Mouse (Mus musculus): ENCODE data around the gene Slc9b1. TPM values are rescaled to one million over a fixed set of nuclear protein-coding genes. Genes with fewer than 3 reads are reported as not detected.

Slc9b1 gene
- polyA plus RNA-seq, 1 experiment from 2014 or later, result 0.23 TPM

GRCm38 (mm10) chr3:135314811-135315210 lies 33.0 kb upstream of the Slc9b1 start:
- peaks cover 3% of the 10 kb centered on the region; the same call in 1 of the 2 replicates for H3K9me3 ChIP-seq (ENCODE audit: control insufficient read depth, low read length)
- H3K4me3 ChIP-seq (ENCODE audit: low read depth, low read length), result no peak overlapping the region
- H3K27ac ChIP-seq (ENCODE audit: low read depth, low read length), result no peak overlapping the region
- ATAC-seq (replicated peaks; ENCODE audit: low FRiP score), result no peak; the same call in 1 of the 2 replicates
- no peak overlapping the region for H3K4me2 ChIP-seq
- no peaks in the 10 kb centered on the region for H3K36me3 ChIP-seq (ENCODE audit: control insufficient read depth, insufficient read depth, low read length)
- whole genome bisulfite sequencing, result 59% methylated on average over 2 of the region's 2 CpGs
- H3K4me1 ChIP-seq (replicated peaks; ENCODE audit: control insufficient read depth, insufficient read depth, low read length), result no peaks in the 10 kb centered on the region
- no peaks in the 10 kb centered on the region for H3K27me3 ChIP-seq (replicated peaks; ENCODE audit: control insufficient read depth, insufficient read depth, low read length)
- H3K9ac ChIP-seq (ENCODE audit: low read depth, low read length), result no peak overlapping the region
- no peak for DNase-seq (ENCODE audit: low spot score)

- Histone ChIP-seq H3K36me3 (ENCODE audit: control insufficient read depth, insufficient read depth, low read length) (no peaks in the 10 kb centered on the region), H3K4me3 (ENCODE audit: low read depth, low read length) (no peak overlapping the region), H3K27me3 (replicated peaks; ENCODE audit: control insufficient read depth, insufficient read depth, low read length) (no peaks in the 10 kb centered on the region), H3K4me1 (replicated peaks; ENCODE audit: control insufficient read depth, insufficient read depth, low read length) (no peaks in the 10 kb centered on the region), H3K9ac (ENCODE audit: low read depth, low read length) (no peak overlapping the region), H3K9me3 (ENCODE audit: control insufficient read depth, low read length) (peaks cover 3% of the 10 kb centered on the region; the same call in 1 of the 2 replicates), H3K4me2 (no peak overlapping the region), H3K27ac (ENCODE audit: low read depth, low read length) (no peak overlapping the region)
- ATAC-seq (replicated peaks; ENCODE audit: low FRiP score), result no peak
- DNase-seq (ENCODE audit: low spot score), result no peak
- WGBS, result 79% methylated on average over 9 of the region's 9 CpGs
Measured at GRCm38 (mm10) chr3:135315720-135316425, 32.0 kb upstream of the Slc9b1 start.

- H3K4me3 ChIP-seq (ENCODE audit: low read depth, low read length), result no peak overlapping the region
- 71% methylated on average over 11 of the region's 11 CpGs for WGBS
- DNase-seq (ENCODE audit: low spot score) (no peak), ATAC-seq (replicated peaks; ENCODE audit: low FRiP score) (no peak)
- peaks cover 3% of the 10 kb centered on the region; the same call in 1 of the 2 replicates for H3K9me3 ChIP-seq (ENCODE audit: control insufficient read depth, low read length)
- H3K9ac ChIP-seq (ENCODE audit: low read depth, low read length), result no peak overlapping the region
- H3K4me1 ChIP-seq (replicated peaks; ENCODE audit: control insufficient read depth, insufficient read depth, low read length), result no peaks in the 10 kb centered on the region
- no peaks in the 10 kb centered on the region for H3K36me3 ChIP-seq (ENCODE audit: control insufficient read depth, insufficient read depth, low read length)
- H3K27me3 ChIP-seq (replicated peaks; ENCODE audit: control insufficient read depth, insufficient read depth, low read length), result no peaks in the 10 kb centered on the region
- no peak overlapping the region for H3K27ac ChIP-seq (ENCODE audit: low read depth, low read length)
- no peak overlapping the region for H3K4me2 ChIP-seq
Measured at GRCm38 (mm10) chr3:135318331-135318730, 29.5 kb upstream of the Slc9b1 start.

- H3K4me1 ChIP-seq (replicated peaks; ENCODE audit: control insufficient read depth, insufficient read depth, low read length), result no peaks in the 10 kb centered on the region
- WGBS, result 75% methylated on average over 6 of the region's 6 CpGs
- H3K4me3 ChIP-seq (ENCODE audit: low read depth, low read length), result no peak overlapping the region
- no peaks in the 10 kb centered on the region for H3K27me3 ChIP-seq (replicated peaks; ENCODE audit: control insufficient read depth, insufficient read depth, low read length)
- ATAC-seq (replicated peaks; ENCODE audit: low FRiP score) (no peak), DNase-seq (ENCODE audit: low spot score) (no peak)
- H3K4me2 ChIP-seq, result no peak overlapping the region
- H3K36me3 ChIP-seq (ENCODE audit: control insufficient read depth, insufficient read depth, low read length), result no peaks in the 10 kb centered on the region
- no peak overlapping the region for H3K9ac ChIP-seq (ENCODE audit: low read depth, low read length)
- no peaks in the 10 kb centered on the region for H3K9me3 ChIP-seq (ENCODE audit: control insufficient read depth, low read length)
- no peak overlapping the region for H3K27ac ChIP-seq (ENCODE audit: low read depth, low read length)
Measured at GRCm38 (mm10) chr3:135324354-135324753, 23.5 kb upstream of the Slc9b1 start.

GRCm38 (mm10) chr3:135327176-135327575 lies 20.7 kb upstream of the Slc9b1 start:
- H3K4me1 ChIP-seq (replicated peaks; ENCODE audit: control insufficient read depth, insufficient read depth, low read length), result no peaks in the 10 kb centered on the region

GRCm38 (mm10) chr3:135327601-135328000 lies 20.2 kb upstream of the Slc9b1 start:
- WGBS, result 40% methylated on average over 2 of the region's 2 CpGs
- Histone ChIP-seq H3K36me3 (ENCODE audit: control insufficient read depth, insufficient read depth, low read length) (no peaks in the 10 kb centered on the region), H3K4me2 (no peak overlapping the region), H3K9ac (ENCODE audit: low read depth, low read length) (no peak overlapping the region), H3K4me1 (replicated peaks; ENCODE audit: control insufficient read depth, insufficient read depth, low read length) (no peaks in the 10 kb centered on the region), H3K4me3 (ENCODE audit: low read depth, low read length) (no peak overlapping the region), H3K27ac (ENCODE audit: low read depth, low read length) (no peak overlapping the region), H3K9me3 (ENCODE audit: control insufficient read depth, low read length) (no peaks in the 10 kb centered on the region), H3K27me3 (replicated peaks; ENCODE audit: control insufficient read depth, insufficient read depth, low read length) (no peaks in the 10 kb centered on the region)
- DNase-seq (ENCODE audit: low spot score) (no peak), ATAC-seq (replicated peaks; ENCODE audit: low FRiP score) (no peak)

More at GRCm38 (mm10) chr3:135327176-135327575, 20.7 kb upstream of the Slc9b1 start:
- no peaks in the 10 kb centered on the region for H3K9me3 ChIP-seq (ENCODE audit: control insufficient read depth, low read length)
- H3K27me3 ChIP-seq (replicated peaks; ENCODE audit: control insufficient read depth, insufficient read depth, low read length), result no peaks in the 10 kb centered on the region
- H3K27ac ChIP-seq (ENCODE audit: low read depth, low read length), result no peak overlapping the region
- no peak overlapping the region for H3K4me3 ChIP-seq (ENCODE audit: low read depth, low read length)
- no peaks in the 10 kb centered on the region for H3K36me3 ChIP-seq (ENCODE audit: control insufficient read depth, insufficient read depth, low read length)
- H3K9ac ChIP-seq (ENCODE audit: low read depth, low read length), result no peak overlapping the region
- WGBS, result 84% methylated on average over 6 of the region's 6 CpGs
- DNase-seq (ENCODE audit: low spot score) (no peak), ATAC-seq (replicated peaks; ENCODE audit: low FRiP score) (no peak)
- no peak overlapping the region for H3K4me2 ChIP-seq

- H3K36me3 ChIP-seq (ENCODE audit: control insufficient read depth, insufficient read depth, low read length), result no peaks in the 10 kb centered on the region
- H3K27ac ChIP-seq (ENCODE audit: low read depth, low read length), result no peak overlapping the region
- H3K4me1 ChIP-seq (replicated peaks; ENCODE audit: control insufficient read depth, insufficient read depth, low read length), result no peaks in the 10 kb centered on the region
- H3K9me3 ChIP-seq (ENCODE audit: control insufficient read depth, low read length), result no peaks in the 10 kb centered on the region
- H3K9ac ChIP-seq (ENCODE audit: low read depth, low read length), result no peak overlapping the region
- DNase-seq (ENCODE audit: low spot score) (no peak), ATAC-seq (replicated peaks; ENCODE audit: low FRiP score) (peak; percentile 49; the same call in 1 of the 2 replicates)
- no peak overlapping the region for H3K4me3 ChIP-seq (ENCODE audit: low read depth, low read length)
- no peak overlapping the region for H3K4me2 ChIP-seq
- H3K27me3 ChIP-seq (replicated peaks; ENCODE audit: control insufficient read depth, insufficient read depth, low read length), result no peaks in the 10 kb centered on the region
- 33% methylated on average over 3 of the region's 3 CpGs for WGBS
Measured at GRCm38 (mm10) chr3:135328560-135328959, 19.3 kb upstream of the Slc9b1 start.

GRCm38 (mm10) chr3:135332691-135333090 lies 15.1 kb upstream of the Slc9b1 start:
- no peak overlapping the region for H3K27ac ChIP-seq (ENCODE audit: low read depth, low read length)
- no peak overlapping the region for H3K4me3 ChIP-seq (ENCODE audit: low read depth, low read length)
- DNase-seq (ENCODE audit: low spot score) (no peak), ATAC-seq (replicated peaks; ENCODE audit: low FRiP score) (no peak)
- H3K36me3 ChIP-seq (ENCODE audit: control insufficient read depth, insufficient read depth, low read length), result no peaks in the 10 kb centered on the region
- no peaks in the 10 kb centered on the region for H3K4me1 ChIP-seq (replicated peaks; ENCODE audit: control insufficient read depth, insufficient read depth, low read length)
- H3K4me2 ChIP-seq, result no peak overlapping the region
- no peaks in the 10 kb centered on the region for H3K9me3 ChIP-seq (ENCODE audit: control insufficient read depth, low read length)
- no peaks in the 10 kb centered on the region for H3K27me3 ChIP-seq (replicated peaks; ENCODE audit: control insufficient read depth, insufficient read depth, low read length)
- no peak overlapping the region for H3K9ac ChIP-seq (ENCODE audit: low read depth, low read length)

GRCm38 (mm10) chr3:135333763-135334162 lies 14.1 kb upstream of the Slc9b1 start:
- Histone ChIP-seq H3K4me1 (replicated peaks; ENCODE audit: control insufficient read depth, insufficient read depth, low read length) (no peaks in the 10 kb centered on the region), H3K9me3 (ENCODE audit: control insufficient read depth, low read length) (no peaks in the 10 kb centered on the region), H3K4me2 (no peak overlapping the region), H3K27ac (ENCODE audit: low read depth, low read length) (no peak overlapping the region), H3K9ac (ENCODE audit: low read depth, low read length) (no peak overlapping the region), H3K27me3 (replicated peaks; ENCODE audit: control insufficient read depth, insufficient read depth, low read length) (no peaks in the 10 kb centered on the region), H3K36me3 (ENCODE audit: control insufficient read depth, insufficient read depth, low read length) (no peaks in the 10 kb centered on the region), H3K4me3 (ENCODE audit: low read depth, low read length) (no peak overlapping the region)
- DNase-seq (ENCODE audit: low spot score) (no peak), ATAC-seq (replicated peaks; ENCODE audit: low FRiP score) (no peak)
- WGBS, result 46% methylated on average over 4 of the region's 4 CpGs
